Mouse (Mus musculus) spleen, postnatal 36 days (tissue): Measurements from ENCODE around the gene Ypel4.

Experiments used
- DNase-seq, 2 experiments: peaks; one replicate each; pipeline ENCODE4 v3.0.0; 2022; ENCODE audit warnings: low spot score in 2 of 2, mixed read lengths in 1 of 2

Ypel4 gene

GRCm38 (mm10) chr2:84733579-84734300, at the start of gene Ypel4:
Ypel4 (plus strand) TSS chr2:84734058.
- peak; percentile 37 to 58 for DNase-seq

- DNase-seq = no peak
Observed at GRCm38 (mm10) chr2:84688080-84688844, 45.6 kb upstream of the Ypel4 start.

GRCm38 (mm10) chr2:84690050-84690449, 43.8 kb upstream of the Ypel4 start:
- DNase-seq = no peak

- DNase-seq = no peak
Observed at GRCm38 (mm10) chr2:84695007-84695695, 38.7 kb upstream of the Ypel4 start.

GRCm38 (mm10) chr2:84703497-84703896, 30.4 kb upstream of the Ypel4 start:
- DNase-seq = no peak

GRCm38 (mm10) chr2:84704329-84704728, 29.5 kb upstream of the Ypel4 start:
- DNase-seq = no peak

GRCm38 (mm10) chr2:84705295-84705694, 28.6 kb upstream of the Ypel4 start:
- no peak for DNase-seq

- no peak for DNase-seq
Observed at GRCm38 (mm10) chr2:84707523-84707922, 26.3 kb upstream of the Ypel4 start.

- no peak for DNase-seq
Observed at GRCm38 (mm10) chr2:84711898-84712297, 22.0 kb upstream of the Ypel4 start.

- DNase-seq = no peak
Observed at GRCm38 (mm10) chr2:84714422-84714810, 19.4 kb upstream of the Ypel4 start.

- peak; percentile 98 to 99 for DNase-seq
Observed at GRCm38 (mm10) chr2:84714811-84715561, 18.9 kb upstream of the Ypel4 start, which contains the start of gene Zdhhc5. Zdhhc5 (minus strand) TSS chr2:84715180.

GRCm38 (mm10) chr2:84715562-84716361, 18.1 kb upstream of the Ypel4 start:
- DNase-seq = peak; percentile 90 to 92

GRCm38 (mm10) chr2:84716423-84717355, 17.2 kb upstream of the Ypel4 start:
- no peak for DNase-seq

GRCm38 (mm10) chr2:84717357-84717756, 16.5 kb upstream of the Ypel4 start:
- DNase-seq = no peak

- DNase-seq = no peak
Observed at GRCm38 (mm10) chr2:84720718-84721117, 13.1 kb upstream of the Ypel4 start.

- no peak for DNase-seq
Observed at GRCm38 (mm10) chr2:84721182-84721581, 12.7 kb upstream of the Ypel4 start.

- DNase-seq = no peak
Observed at GRCm38 (mm10) chr2:84723856-84724255, 10.0 kb upstream of the Ypel4 start.

- DNase-seq = no peak
Observed at GRCm38 (mm10) chr2:84725770-84726169, 8.1 kb upstream of the Ypel4 start.

GRCm38 (mm10) chr2:84726716-84727115, 7.1 kb upstream of the Ypel4 start:
- DNase-seq = no peak
